In the genomic region with DNA sequence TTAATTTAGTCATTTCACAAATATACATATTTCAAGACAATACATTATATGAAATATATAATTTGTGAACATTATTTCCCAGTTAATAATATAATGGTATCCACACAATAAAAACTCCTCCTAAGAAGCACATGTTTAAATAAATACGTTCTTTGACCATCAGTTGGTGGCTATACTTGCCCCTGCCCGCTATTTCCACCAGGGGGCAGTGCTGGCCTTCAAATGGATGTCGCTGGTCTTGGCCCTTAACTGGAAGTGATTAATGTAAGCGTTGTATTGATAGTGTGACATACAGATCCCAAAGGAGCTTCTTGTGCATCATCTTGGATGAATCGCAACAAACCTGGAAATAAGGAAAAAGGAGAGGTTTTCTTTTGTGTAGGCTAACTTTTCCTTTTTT, we compare ENCODE assay signal across 8 mouse cellular contexts. TPM values are rescaled to one million over a fixed set of nuclear protein-coding genes. Genes with fewer than 3 reads are reported as not detected.
DNase-seq lines count a peak whose midpoint lies in the region; ATAC-seq and TF ChIP-seq lines count a peak whose summit lies in the region.

No protein-coding gene starts in this region.

- H3K27me3 ChIP-seq in hindbrain, embryonic 14.5 days (ENCODE audit: control insufficient read depth, insufficient read depth, low read length) = no peaks in the 10 kb centered on the region; the same call in 1 of the 2 replicates
- H3K27me3 ChIP-seq in hindbrain, embryonic 12.5 days = peaks cover 20% of the 10 kb centered on the region

- no peaks in the 10 kb centered on the region for H3K9me3 ChIP-seq in hindbrain, embryonic 14.5 days (ENCODE audit: control insufficient read depth, low read length)
- no peaks in the 10 kb centered on the region for H3K9me3 ChIP-seq in hindbrain, embryonic 12.5 days (replicated peaks)

- no peak overlapping the region for H3K27ac ChIP-seq in hindbrain, embryonic 14.5 days
- H3K27ac ChIP-seq in hindbrain, embryonic 12.5 days = no peak overlapping the region
- no peak overlapping the region for H3K27ac ChIP-seq in olfactory bulb, adult 2 months (ENCODE audit: insufficient read depth, low read depth, low read length)

- H3K4me1 ChIP-seq in hindbrain, embryonic 14.5 days (replicated peaks; ENCODE audit: control insufficient read depth, insufficient read depth, low read length) = no peaks in the 10 kb centered on the region
- no peaks in the 10 kb centered on the region for H3K4me1 ChIP-seq in hindbrain, embryonic 12.5 days
- H3K4me1 ChIP-seq in olfactory bulb, adult 2 months (ENCODE audit: control insufficient read depth, insufficient read depth, low read length) = no peaks in the 10 kb centered on the region

- no peak for TF ChIP-seq POLR2A in olfactory bulb, adult 2 months (IDR thresholded peaks at IDR 0.05; ENCODE audit: insufficient read depth, low read depth, low read length)

- H3K9ac ChIP-seq in hindbrain, embryonic 14.5 days = no peak overlapping the region
- H3K9ac ChIP-seq in hindbrain, embryonic 12.5 days = no peak overlapping the region

- H3K4me3 ChIP-seq in hindbrain, embryonic 14.5 days (replicated peaks; ENCODE audit: low read length) = no peak overlapping the region
- H3K4me3 ChIP-seq in hindbrain, embryonic 12.5 days = no peak overlapping the region
- no peak overlapping the region for H3K4me3 ChIP-seq in olfactory bulb, adult 2 months (ENCODE audit: insufficient read depth, low read depth, low read length)

- H3K36me3 ChIP-seq in hindbrain, embryonic 14.5 days (replicated peaks; ENCODE audit: control insufficient read depth, insufficient read depth) = no peaks in the 10 kb centered on the region
- H3K36me3 ChIP-seq in hindbrain, embryonic 12.5 days = no peaks in the 10 kb centered on the region

- peak; percentile 79 for DNase-seq in hindbrain, embryonic 14.5 days (ENCODE audit: low spot score)
- peak; percentile 74 to 78 for DNase-seq in adrenal gland, adult 18-20 months (ENCODE audit: low spot score in 2 of 2)
- DNase-seq in embryo, embryonic 10.5 days (ENCODE audit: low spot score) = peak; percentile 85
- DNase-seq in heart, postnatal 25 days (ENCODE audit: low spot score) = peak; percentile 14
- DNase-seq in left cerebral cortex, postnatal 25 days (ENCODE audit: low spot score in 2 of 2) = peak; percentile 73 to 83
- peak; percentile 72 for DNase-seq in thymus, postnatal 14 days

- 19% methylated on average over 5 of the region's 5 CpGs for WGBS in hindbrain, embryonic 14.5 days
- 20% methylated on average over 5 of the region's 5 CpGs for WGBS in hindbrain, embryonic 12.5 days
- 10% methylated on average over 5 of the region's 5 CpGs for WGBS in olfactory bulb, adult 2 months

- H3K4me2 ChIP-seq in hindbrain, embryonic 14.5 days (replicated peaks) = no peak overlapping the region
- no peak overlapping the region for H3K4me2 ChIP-seq in hindbrain, embryonic 12.5 days (replicated peaks)

- intact Hi-C loops in heart, postnatal 25 days (cut with DNase I) = loop anchor here (1.0 to 2.0 kb wide), 2 partner anchors 84 to 195 kb away; no protein-coding TSS in a partner anchor
- intact Hi-C loops in left cerebral cortex, postnatal 25 days (cut with DNase I) = loop anchor here (1.0 to 2.0 kb wide), 3 partner anchors 84 to 917 kb away; no protein-coding TSS in a partner anchor

- ATAC-seq in hindbrain, embryonic 14.5 days (ENCODE audit: low FRiP score) = no peak
- no peak for ATAC-seq in hindbrain, embryonic 12.5 days (ENCODE audit: low FRiP score)

- TF ChIP-seq CTCF in olfactory bulb, adult 2 months (IDR thresholded peaks at IDR 0.05; ENCODE audit: insufficient read depth, low read depth, low read length) = peak; percentile 48; the same call in 1 of the 2 replicates

RNA-seq across cellular contexts. Expression of gene Krt28, which starts 4.9 kb away (rescaled TPM):
- 0.38 and 0.59 TPM in 2 replicates for polyA plus RNA-seq in hindbrain, embryonic 14.5 days (2014; fragmentation: Nextera tagmentation; extraction: Ambion mirVana)
- polyA plus RNA-seq in hindbrain, embryonic 12.5 days (2016; fragmentation: Nextera tagmentation; extraction: Ambion mirVana) = 0.21 and 0.27 TPM in 2 replicates
- total RNA-seq in adrenal gland, adult 18-20 months (2021) = not detected
- not detected for total RNA-seq in heart, postnatal 25 days (2021)
- total RNA-seq in left cerebral cortex, postnatal 25 days (2021) = under 1 TPM in 1 of 2 experiments, not detected in 1; 0.34 TPM
- polyA plus RNA-seq in olfactory bulb, adult 2 months (2012; ENCODE audit: insufficient read depth, insufficient read length, low replicate concordance, missing spikeins) = not detected in 2 replicates

RNA-seq across cellular contexts. Expression of gene Krt10, which starts 9.6 kb away (rescaled TPM):
- polyA plus RNA-seq in hindbrain, embryonic 14.5 days (2014; fragmentation: Nextera tagmentation; extraction: Ambion mirVana) = 31.7 and 39.9 TPM in 2 replicates
- 32.7 and 39.8 TPM in 2 replicates for polyA plus RNA-seq in hindbrain, embryonic 12.5 days (2016; fragmentation: Nextera tagmentation; extraction: Ambion mirVana)
- 1 to 10 TPM; 3.4 to 5.9 TPM for total RNA-seq in adrenal gland, adult 18-20 months (2021)
- 1 to 10 TPM; 5.3 to 5.5 TPM for total RNA-seq in heart, postnatal 25 days (2021)
- total RNA-seq in left cerebral cortex, postnatal 25 days (2021) = 10 to 100 TPM; 10.6 to 11.7 TPM
- polyA plus RNA-seq in olfactory bulb, adult 2 months (2012; ENCODE audit: insufficient read depth, insufficient read length, low replicate concordance, missing spikeins) = not detected in 2 replicates

RNA-seq across cellular contexts. Expression of gene Krt27, which starts 28.7 kb away (rescaled TPM):
- 0.13 TPM in 1 of 2 replicates, not detected in the other for polyA plus RNA-seq in hindbrain, embryonic 14.5 days (2014; fragmentation: Nextera tagmentation; extraction: Ambion mirVana)
- not detected in 2 replicates for polyA plus RNA-seq in hindbrain, embryonic 12.5 days (2016; fragmentation: Nextera tagmentation; extraction: Ambion mirVana)
- total RNA-seq in adrenal gland, adult 18-20 months (2021) = not detected
- total RNA-seq in heart, postnatal 25 days (2021) = not detected
- total RNA-seq in left cerebral cortex, postnatal 25 days (2021) = not detected
- not detected in 2 replicates for polyA plus RNA-seq in olfactory bulb, adult 2 months (2012; ENCODE audit: insufficient read depth, insufficient read length, low replicate concordance, missing spikeins)

RNA-seq across cellular contexts. Expression of gene Krt26, which starts 41.8 kb away (rescaled TPM):
- polyA plus RNA-seq in hindbrain, embryonic 14.5 days (2014; fragmentation: Nextera tagmentation; extraction: Ambion mirVana) = 0.26 TPM in 1 of 2 replicates, not detected in the other
- 0.27 and 0.30 TPM in 2 replicates for polyA plus RNA-seq in hindbrain, embryonic 12.5 days (2016; fragmentation: Nextera tagmentation; extraction: Ambion mirVana)
- not detected for total RNA-seq in adrenal gland, adult 18-20 months (2021)
- total RNA-seq in heart, postnatal 25 days (2021) = not detected
- not detected for total RNA-seq in left cerebral cortex, postnatal 25 days (2021)
- not detected in 2 replicates for polyA plus RNA-seq in olfactory bulb, adult 2 months (2012; ENCODE audit: insufficient read depth, insufficient read length, low replicate concordance, missing spikeins)

RNA-seq across cellular contexts. Expression of gene Krt12, which starts 42.5 kb away (rescaled TPM):
- polyA plus RNA-seq in hindbrain, embryonic 14.5 days (2014; fragmentation: Nextera tagmentation; extraction: Ambion mirVana) = not detected in 2 replicates
- polyA plus RNA-seq in hindbrain, embryonic 12.5 days (2016; fragmentation: Nextera tagmentation; extraction: Ambion mirVana) = 0.12 TPM in 1 of 2 replicates, not detected in the other
- total RNA-seq in adrenal gland, adult 18-20 months (2021) = not detected
- not detected for total RNA-seq in heart, postnatal 25 days (2021)
- 10 to 100 TPM; 10.3 TPM for total RNA-seq in left cerebral cortex, postnatal 25 days (2021)
- polyA plus RNA-seq in olfactory bulb, adult 2 months (2012; ENCODE audit: insufficient read depth, insufficient read length, low replicate concordance, missing spikeins) = not detected in 2 replicates

Comparison
In these comparisons a context has a peak if more than half of its experiments do, and no peak if none do; other contexts are left out.
1. DNase-seq: peak in every context shown above with its lines; median percentile 85 in embryo, embryonic 10.5 days; 79 in hindbrain, embryonic 14.5 days; 78 in left cerebral cortex, postnatal 25 days; 76 in adrenal gland, adult 18-20 months; 72 in thymus, postnatal 14 days; 14 in heart, postnatal 25 days.